Mouse (Mus musculus) gastrocnemius, postnatal 10 days (tissue): ENCODE measurements around the gene Nphp1. TPM values are rescaled to one million over a fixed set of nuclear protein-coding genes. Genes with fewer than 3 reads are reported as not detected.
A peak's percentile ranks its signal among the peaks of the same experiment; 100 is the strongest.

Source experiments
- DNase-seq: peaks from one replicate; pipeline ENCODE4 v3.0.0; 2021; ENCODE audit warnings: mixed read lengths
- total RNA-seq, 2 experiments: library from RNA; stranded (reverse); gene quantifications; 2 replicates each; pipeline ENCODE4 v1.2.3; 2021

Nphp1 gene
- total RNA-seq, 2 experiments from 2014 or later, result 12.9 to 14.1 TPM

DNA sequence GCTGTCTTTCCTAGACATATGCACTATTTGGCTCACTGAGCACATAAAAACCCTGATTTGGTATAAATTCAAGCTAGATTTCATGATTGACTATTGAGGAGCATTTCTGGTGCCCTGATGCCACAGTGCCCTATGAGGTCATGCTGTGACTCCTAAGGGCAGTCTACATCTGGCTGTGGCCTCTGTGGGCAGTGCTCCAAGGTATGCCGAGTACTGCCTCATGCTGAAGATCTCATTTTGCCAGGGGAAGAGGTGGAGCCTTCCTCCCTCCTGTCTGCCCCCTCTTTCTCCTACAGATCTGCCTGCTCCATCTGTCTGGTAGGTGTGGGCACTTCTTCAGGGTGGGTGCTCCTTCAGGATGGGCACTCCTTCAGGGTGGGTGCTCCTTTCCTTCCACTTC, 39.3 kb downstream of the Nphp1 start:
- no peak for DNase-seq

- no peak for DNase-seq
Observed at GRCm38 (mm10) chr2:127748316-127748715, 40.4 kb downstream of the Nphp1 start.

DNA sequence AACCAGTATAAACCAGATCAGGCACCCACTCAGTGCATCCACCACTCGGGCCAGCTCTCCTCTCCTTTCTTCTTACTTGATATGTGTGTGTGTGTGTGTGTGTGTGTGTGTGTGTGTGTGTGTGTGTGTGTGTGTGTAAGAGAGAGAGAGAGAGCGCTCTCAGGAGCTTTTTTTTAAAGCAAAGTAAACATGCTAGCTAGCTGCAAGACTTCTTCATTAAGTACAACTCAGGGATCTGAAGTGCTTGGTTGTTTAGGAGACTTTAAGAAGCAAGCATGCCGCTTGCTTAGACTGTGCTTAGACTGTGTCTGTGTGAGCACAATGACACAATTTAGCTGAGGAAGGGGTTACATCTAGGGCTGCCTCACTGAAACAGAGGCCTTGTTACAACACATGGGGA, 46.1 kb downstream of the Nphp1 start:
- no peak for DNase-seq

GRCm38 (mm10) chr2:127740756-127741519, 47.8 kb downstream of the Nphp1 start:
- no peak for DNase-seq

- DNase-seq, result no peak
Observed at GRCm38 (mm10) chr2:127737885-127738284, 50.8 kb downstream of the Nphp1 start.

GRCm38 (mm10) chr2:127736631-127737209, 52.0 kb downstream of the Nphp1 start:
- DNase-seq, result no peak

DNA sequence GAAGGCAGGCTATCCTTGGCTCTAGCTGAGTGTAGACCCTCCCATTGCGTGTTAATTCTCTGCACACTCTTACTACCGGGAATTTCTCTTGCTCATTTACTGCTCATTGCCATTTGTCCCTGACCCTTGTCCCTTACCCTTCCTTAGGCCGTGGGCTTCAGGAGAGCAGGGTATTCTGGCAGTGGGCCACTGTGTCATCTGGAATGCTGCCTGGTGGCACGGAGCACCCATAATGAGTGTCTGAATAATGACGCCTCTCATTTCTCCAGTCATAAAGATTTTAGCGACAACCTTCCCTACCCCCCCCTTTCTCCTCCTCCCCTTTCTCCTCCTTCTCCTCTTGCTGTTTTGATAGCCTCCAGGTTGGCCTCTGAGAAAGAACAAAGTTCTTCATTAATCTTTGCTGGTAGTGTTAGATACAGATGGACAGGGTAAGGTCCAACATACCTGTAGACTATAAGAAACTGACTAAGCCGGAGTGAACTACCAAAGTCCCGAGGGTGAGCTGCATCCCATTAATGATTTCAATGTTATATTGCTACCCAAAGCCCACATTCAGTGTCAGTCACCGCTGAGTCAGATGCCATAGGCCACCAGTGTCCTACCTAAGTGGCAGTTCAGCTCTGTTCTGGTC, 53.1 kb downstream of the Nphp1 start:
- no peak for DNase-seq

DNA sequence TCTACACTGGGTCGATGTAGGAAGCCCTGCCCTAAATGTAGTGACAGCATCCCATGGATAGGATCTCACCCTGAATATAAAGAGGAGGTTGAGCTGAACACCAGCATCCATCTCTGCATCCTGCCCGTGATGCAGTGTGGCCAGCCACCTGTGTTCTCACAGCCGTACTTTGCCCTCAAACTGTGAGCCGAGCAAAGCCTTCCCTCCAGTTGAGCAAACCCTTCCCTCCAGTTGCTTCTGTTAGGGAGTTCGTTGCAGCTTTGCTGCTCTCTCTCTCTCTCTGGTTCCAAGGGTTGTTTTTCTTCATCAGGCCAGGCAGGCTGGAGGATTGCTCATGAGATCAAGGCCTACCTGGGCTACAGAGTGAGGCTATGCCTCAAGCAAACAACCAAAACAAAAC, 53.8 kb downstream of the Nphp1 start:
- DNase-seq, result no peak

- DNase-seq, result no peak
Observed at GRCm38 (mm10) chr2:127730301-127730997, 58.2 kb downstream of the Nphp1 start.

GRCm38 (mm10) chr2:127729671-127730070, 59.0 kb downstream of the Nphp1 start, which contains the start of gene Mall:
Gene Mall (minus strand): TSS chr2:127729932.
- DNase-seq, result no peak

DNA sequence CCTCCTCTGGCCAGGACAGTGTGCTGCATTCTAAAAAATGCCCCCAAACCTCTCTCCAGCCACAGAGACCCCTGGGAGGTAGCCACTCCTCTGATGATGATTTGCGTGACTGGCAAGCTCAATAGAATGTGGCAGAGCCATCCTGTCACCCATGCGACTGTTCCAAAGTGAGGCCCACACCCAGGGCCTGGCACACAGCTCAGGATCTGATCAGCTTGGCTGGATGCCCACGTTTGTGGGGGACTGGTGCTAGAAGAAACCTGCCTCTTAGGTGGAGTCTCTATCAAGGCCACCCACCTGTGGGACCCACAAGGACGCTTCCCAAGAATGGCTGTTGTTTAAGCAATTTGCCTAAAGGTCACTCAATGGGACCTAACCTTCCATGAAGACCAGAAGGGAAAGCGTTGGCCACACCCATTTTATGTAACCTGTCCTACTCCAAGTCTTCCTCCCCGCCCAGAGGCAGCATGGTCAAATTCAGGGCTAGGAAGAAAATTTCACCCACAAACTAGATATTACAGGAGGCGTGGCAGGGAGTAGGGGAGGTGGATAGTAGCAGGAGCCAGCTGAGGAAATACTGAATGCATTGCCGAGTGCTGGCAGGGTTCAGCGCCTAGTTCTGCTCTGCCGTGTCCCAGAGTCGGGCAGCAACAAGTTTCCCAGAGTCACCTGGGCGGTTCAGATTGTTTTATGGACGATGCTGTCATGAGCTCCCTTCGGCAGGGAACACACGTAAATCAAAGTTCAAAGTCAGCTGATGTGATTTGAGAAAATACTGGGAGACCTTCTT, 59.8 kb downstream of the Nphp1 start:
- no peak for DNase-seq

- DNase-seq, result no peak
Observed at GRCm38 (mm10) chr2:127728146-127728545, 60.6 kb downstream of the Nphp1 start.

- DNase-seq, result no peak
Observed at GRCm38 (mm10) chr2:127723193-127723592, 65.5 kb downstream of the Nphp1 start.

- peak; percentile 66 for DNase-seq
Observed at GRCm38 (mm10) chr2:127722176-127722892, 66.4 kb downstream of the Nphp1 start.

DNA sequence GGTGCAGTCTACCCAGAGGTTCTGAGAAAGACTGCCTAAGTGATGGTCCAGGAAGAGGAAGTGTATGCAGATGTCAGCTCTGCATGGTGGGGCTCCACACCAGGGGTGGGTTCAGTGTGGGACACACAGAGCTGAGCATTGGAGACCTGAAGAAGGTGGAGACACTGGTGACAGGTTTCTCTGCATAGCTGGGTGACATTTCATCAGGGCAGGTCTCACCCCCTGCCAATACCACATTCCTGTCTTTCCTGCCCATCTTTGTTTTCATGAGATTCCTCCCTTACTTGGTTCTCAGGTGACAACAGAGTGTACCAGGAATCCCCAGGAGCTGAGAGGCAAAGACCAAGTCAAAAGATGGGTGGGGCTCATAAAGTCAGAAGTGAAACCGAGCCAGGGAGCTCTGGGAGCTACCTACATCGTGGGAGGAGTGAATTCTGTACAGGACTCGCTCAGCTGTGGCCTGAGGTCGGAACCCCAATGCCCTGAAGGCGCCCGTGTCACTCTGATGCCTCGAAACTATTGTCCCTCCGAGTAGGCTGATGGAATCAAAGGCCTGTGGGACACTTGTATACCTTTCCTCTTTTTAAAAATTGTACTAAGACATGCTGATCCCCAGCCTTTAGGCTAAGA, 69.7 kb downstream of the Nphp1 start:
- DNase-seq, result no peak

- DNase-seq, result no peak
Observed at GRCm38 (mm10) chr2:127714726-127715125, 74.0 kb downstream of the Nphp1 start.

- DNase-seq, result no peak
Observed at GRCm38 (mm10) chr2:127708792-127709191, 79.9 kb downstream of the Nphp1 start.

DNA sequence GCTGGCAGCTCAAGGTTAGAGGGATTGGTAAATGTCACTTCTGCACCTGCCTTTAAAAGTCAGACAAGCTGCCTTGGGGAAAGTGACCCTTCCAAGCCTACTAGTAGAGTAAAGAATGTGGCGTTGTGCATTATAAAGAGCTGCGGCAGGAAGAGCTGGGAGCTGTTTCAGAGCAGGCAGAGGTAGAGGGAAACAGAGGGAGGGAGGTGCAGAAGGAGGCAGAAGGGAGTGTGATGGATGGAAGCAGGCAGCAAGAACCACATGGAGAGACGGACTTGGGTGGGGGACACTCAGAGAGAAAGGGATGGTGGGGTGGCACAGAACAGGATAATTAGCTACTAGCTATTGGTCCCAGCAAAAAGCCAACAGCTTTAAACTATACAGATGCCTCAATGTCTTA, 80.6 kb downstream of the Nphp1 start:
- no peak for DNase-seq

GRCm38 (mm10) chr2:127705267-127705666, 83.4 kb downstream of the Nphp1 start:
- no peak for DNase-seq
